Mouse (Mus musculus) hindbrain, embryonic 15.5 days (tissue): Measurements from ENCODE around the gene Syt5. TPM values are rescaled to one million over a fixed set of nuclear protein-coding genes. Genes with fewer than 3 reads are reported as not detected.

ENCODE experiments used
- ATAC-seq: fragments of 200-750 bp; cut with Nextera tagmentation; 2 replicates; pipeline ENCODE4 v1.8.0; 2017; ENCODE audit warnings: low read depth, moderate number of reproducible peaks, moderate TSS enrichment; ENCODE audit not compliant: low FRiP score
- H3K27ac ChIP-seq: fragments of 300-500 bp; sonication (generic); replicated peaks from 2 replicates; pipeline ENCODE4 v1.5.1; 2015; ENCODE audit warnings: mild to moderate bottlenecking, inconsistent platforms
- H3K27me3 ChIP-seq: fragments of 300-500 bp; sonication (generic); 2 replicates; pipeline ENCODE4 v1.6.1; 2015; ENCODE audit warnings: control low read depth, inconsistent platforms
- H3K36me3 ChIP-seq: fragments of 300-500 bp; sonication (generic); 2 replicates; pipeline ENCODE4 v1.6.1; 2015; ENCODE audit warnings: control low read depth, inconsistent platforms
- H3K4me1 ChIP-seq: fragments of 300-500 bp; sonication (generic); replicated peaks from 2 replicates; pipeline ENCODE4 v1.6.1; 2015; ENCODE audit warnings: control low read depth, inconsistent platforms
- H3K4me2 ChIP-seq: fragments of 300-500 bp; sonication (generic); 2 replicates; pipeline ENCODE4 v1.6.1; 2015; ENCODE audit warnings: moderate library complexity, mild to moderate bottlenecking, inconsistent platforms
- H3K4me3 ChIP-seq: fragments of 300-500 bp; sonication (generic); 2 replicates; pipeline ENCODE4 v1.5.1; 2015; ENCODE audit warnings: mild to moderate bottlenecking, inconsistent platforms
- H3K9ac ChIP-seq: fragments of 300-500 bp; sonication (generic); 2 replicates; pipeline ENCODE4 v1.6.1; 2015; ENCODE audit warnings: inconsistent platforms
- H3K9me3 ChIP-seq: fragments of 300-500 bp; sonication (generic); 2 replicates; pipeline ENCODE4 v1.6.1; 2016; ENCODE audit warnings: control low read depth, inconsistent platforms
- WGBS: fragments of 180-500 bp; shearing (Covaris S2); methylation state at CpG from one replicate; pipeline ENCODE4 v1.1.7; 2015; 5-methylcytosine and 5-hydroxymethylcytosine counted together
- polyA plus RNA-seq: library from polyadenylated mRNA; unstranded; fragments of >200 nt; fragmentation: Nextera tagmentation; extraction: Ambion mirVana; gene quantifications from 2 replicates; pipeline ENCODE4 v1.2.1, GENCODE M21; 2015

Gene Syt5
- polyA plus RNA-seq, 1 experiment from 2014 or later: 117 TPM

DNA sequence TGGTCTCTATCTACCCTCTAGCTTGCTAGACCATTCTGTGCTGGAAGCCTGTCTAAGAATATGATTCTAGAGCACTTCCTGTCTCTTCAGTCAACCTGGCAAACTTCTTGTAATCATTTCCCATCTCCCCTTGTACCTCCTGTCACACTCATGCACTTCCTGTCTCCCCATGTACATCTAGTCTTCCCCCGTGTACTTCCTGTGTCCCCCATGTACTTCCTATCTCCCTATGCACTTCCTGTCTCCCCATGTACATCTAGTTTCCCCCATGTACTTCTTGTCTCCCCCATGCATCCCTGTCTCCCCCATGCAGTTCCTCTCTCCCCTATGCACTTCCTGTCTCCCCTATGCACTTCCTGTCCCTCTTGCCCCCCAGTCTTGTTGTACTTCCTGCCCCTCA is 28.9 kb downstream of the Syt5 start:
- Histone ChIP-seq H3K9ac (no peak overlapping the region), H3K27ac (no peak overlapping the region), H3K4me3 (no peak overlapping the region), H3K36me3 (no peaks in the 10 kb centered on the region), H3K27me3 (peaks cover 10% of the 10 kb centered on the region), H3K4me2 (no peak overlapping the region), H3K9me3 (no peaks in the 10 kb centered on the region), H3K4me1 (peaks cover 7% of the 10 kb centered on the region)
- 82% methylated on average over 1 of the region's 1 CpGs for WGBS
- ATAC-seq: no peak

- H3K27ac ChIP-seq: no peak within 1 kb of the TSS
- no peak within 1 kb of the TSS for H3K4me2 ChIP-seq
- H3K9me3 ChIP-seq: no peaks in the 10 kb centered on the region
- H3K36me3 ChIP-seq: no peaks in the 10 kb centered on the region
- H3K27me3 ChIP-seq: peaks cover 7% of the 10 kb centered on the region
- 14% methylated on average over 3 of the region's 4 CpGs for WGBS
- H3K4me1 ChIP-seq: peaks cover 7% of the 10 kb centered on the region
- H3K9ac ChIP-seq: no peak within 1 kb of the TSS
- no peak for ATAC-seq
- H3K4me3 ChIP-seq: no peak within 1 kb of the TSS
Measured at GRCm38 (mm10) chr7:4516332-4517050, 30.9 kb downstream of the Syt5 start, which contains the start of gene Tnnt1. TSS of gene Tnnt1 (minus strand) at chr7:4516382.

GRCm38 (mm10) chr7:4515853-4516252 is 31.5 kb downstream of the Syt5 start:
- H3K27me3 ChIP-seq: peaks cover 7% of the 10 kb centered on the region
- 68% methylated on average over 6 of the region's 6 CpGs for WGBS
- ATAC-seq: no peak
- H3K4me1 ChIP-seq: peaks cover 3% of the 10 kb centered on the region
- no peak overlapping the region for H3K27ac ChIP-seq
- no peak overlapping the region for H3K9ac ChIP-seq
- no peak overlapping the region for H3K4me3 ChIP-seq
- H3K36me3 ChIP-seq: no peaks in the 10 kb centered on the region
- H3K4me2 ChIP-seq: no peak overlapping the region
- H3K9me3 ChIP-seq: no peaks in the 10 kb centered on the region

DNA sequence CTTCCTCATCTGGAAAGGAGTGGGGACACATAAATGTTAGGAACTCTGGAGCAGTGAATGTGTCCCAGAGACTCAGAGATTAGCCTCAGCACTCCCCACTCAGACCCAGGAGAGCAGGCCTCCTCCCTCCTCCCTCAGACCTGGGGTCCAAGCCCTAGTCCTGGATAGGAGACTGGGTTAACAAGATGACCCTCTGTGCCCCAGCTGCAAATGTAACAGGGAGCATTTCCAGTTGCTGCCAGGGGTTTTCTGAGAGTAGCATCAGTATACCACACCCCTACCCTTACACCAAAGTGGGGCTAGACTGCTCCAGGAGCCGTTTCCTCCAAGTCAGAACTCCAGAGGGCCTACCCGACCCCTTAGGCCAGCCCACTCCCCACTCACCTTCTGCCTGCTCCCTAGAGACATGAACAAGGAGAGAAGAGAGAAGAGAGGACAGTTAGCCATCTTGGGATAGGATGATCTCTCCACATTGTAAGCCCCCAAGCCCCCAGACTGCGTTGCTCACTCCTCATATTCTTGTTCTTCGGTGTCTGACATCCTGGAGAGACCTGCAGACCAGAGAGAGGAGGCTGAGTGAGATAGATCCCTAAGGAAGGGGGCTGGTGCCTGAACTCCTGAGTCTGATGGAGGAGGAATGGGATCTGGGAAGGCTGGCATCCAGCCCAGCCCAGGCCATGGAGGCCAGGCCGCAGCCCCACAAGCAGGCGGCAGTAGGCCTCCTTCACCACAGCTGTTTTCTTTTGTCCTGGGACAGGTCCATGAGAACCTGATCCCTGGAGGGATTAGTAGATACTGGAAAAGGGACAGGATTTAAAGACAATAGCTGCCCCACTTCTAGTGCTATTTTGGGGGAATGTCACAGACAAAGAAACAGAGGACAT is 33.3 kb downstream of the Syt5 start:
- WGBS: 58% methylated on average over 6 of the region's 6 CpGs
- no peak; the same call in 1 of the 2 replicates for ATAC-seq
- Histone ChIP-seq H3K36me3 (no peaks in the 10 kb centered on the region), H3K4me3 (no peak overlapping the region), H3K4me1 (no peaks in the 10 kb centered on the region), H3K27me3 (no peaks in the 10 kb centered on the region), H3K9ac (no peak overlapping the region), H3K9me3 (no peaks in the 10 kb centered on the region), H3K27ac (no peak overlapping the region), H3K4me2 (no peak overlapping the region)

DNA sequence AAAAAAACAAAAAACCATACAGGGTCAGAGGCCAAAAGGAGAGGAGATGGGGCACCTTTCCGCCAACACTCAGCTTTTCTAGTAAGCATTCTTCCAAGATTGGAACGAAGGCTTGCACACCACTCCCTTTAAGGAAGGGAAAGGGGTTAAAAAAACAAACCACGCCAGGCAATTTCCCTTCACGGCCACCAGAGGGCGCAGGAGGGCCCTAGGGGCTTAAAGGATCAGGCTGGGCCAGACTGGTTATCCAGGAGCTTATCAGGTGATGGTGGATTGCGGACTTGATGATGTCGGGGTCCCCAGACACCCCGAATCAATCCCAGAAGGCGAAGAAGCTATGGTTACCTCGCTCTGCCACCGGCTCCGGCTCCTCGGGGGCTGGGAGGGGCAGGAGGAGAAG is 34.1 kb downstream of the Syt5 start:
- ATAC-seq: no peak
- WGBS: 31% methylated on average over 13 of the region's 13 CpGs
- H3K36me3 ChIP-seq: no peaks in the 10 kb centered on the region

GRCm38 (mm10) chr7:4511489-4512224 is 35.7 kb downstream of the Syt5 start:
- Histone ChIP-seq H3K4me2 (no peak overlapping the region), H3K4me1 (no peaks in the 10 kb centered on the region), H3K36me3 (no peaks in the 10 kb centered on the region), H3K27me3 (0 out of 2 replicates have a peak, but pooled peaks cover 5% of the 10 kb centered on the region), H3K9me3 (no peaks in the 10 kb centered on the region), H3K27ac (no peak overlapping the region), H3K9ac (no peak overlapping the region), H3K4me3 (no peak overlapping the region)
- no peak for ATAC-seq
- 78% methylated on average over 8 of the region's 8 CpGs for WGBS

More for the DNA sequence above, 34.1 kb downstream of the Syt5 start:
- Histone ChIP-seq H3K9me3 (no peaks in the 10 kb centered on the region), H3K27me3 (0 out of 2 replicates have a peak, but pooled peaks cover 5% of the 10 kb centered on the region), H3K9ac (no peak overlapping the region), H3K4me3 (no peak overlapping the region), H3K4me1 (no peaks in the 10 kb centered on the region), H3K27ac (no peak overlapping the region), H3K4me2 (no peak overlapping the region)

- Histone ChIP-seq H3K27ac (no peak overlapping the region), H3K36me3 (no peaks in the 10 kb centered on the region), H3K4me3 (no peak overlapping the region), H3K9me3 (no peaks in the 10 kb centered on the region), H3K27me3 (0 out of 2 replicates have a peak, but pooled peaks cover 5% of the 10 kb centered on the region), H3K4me1 (no peaks in the 10 kb centered on the region), H3K9ac (no peak overlapping the region), H3K4me2 (peak overlapping the region; percentile 20)
- peak; percentile 44 for ATAC-seq
- 13% methylated on average over 24 of the region's 24 CpGs for WGBS
Measured at GRCm38 (mm10) chr7:4509863-4510608, 37.3 kb downstream of the Syt5 start.

GRCm38 (mm10) chr7:4508739-4509116 is 38.6 kb downstream of the Syt5 start:
- Histone ChIP-seq H3K36me3 (no peaks in the 10 kb centered on the region), H3K9ac (no peak overlapping the region), H3K9me3 (no peaks in the 10 kb centered on the region), H3K27ac (no peak overlapping the region), H3K4me2 (no peak overlapping the region), H3K27me3 (0 out of 2 replicates have a peak, but pooled peaks cover 5% of the 10 kb centered on the region), H3K4me1 (no peaks in the 10 kb centered on the region), H3K4me3 (no peak overlapping the region)
- 91% methylated on average over 8 of the region's 8 CpGs for WGBS
- no peak for ATAC-seq

GRCm38 (mm10) chr7:4508062-4508738 is 39.1 kb downstream of the Syt5 start:
- no peaks in the 10 kb centered on the region for H3K9me3 ChIP-seq
- no peak for ATAC-seq
- no peaks in the 10 kb centered on the region for H3K36me3 ChIP-seq
- no peak overlapping the region for H3K4me2 ChIP-seq
- no peak overlapping the region for H3K9ac ChIP-seq
- WGBS: 68% methylated on average over 32 of the region's 32 CpGs
- H3K4me3 ChIP-seq: no peak overlapping the region
- no peak overlapping the region for H3K27ac ChIP-seq
- 0 out of 2 replicates have a peak, but pooled peaks cover 5% of the 10 kb centered on the region for H3K27me3 ChIP-seq
- H3K4me1 ChIP-seq: no peaks in the 10 kb centered on the region

- ATAC-seq: no peak
- H3K4me2 ChIP-seq: no peak overlapping the region
- no peaks in the 10 kb centered on the region for H3K36me3 ChIP-seq
- H3K4me3 ChIP-seq: no peak overlapping the region
- no peak overlapping the region for H3K27ac ChIP-seq
- H3K27me3 ChIP-seq: 0 out of 2 replicates have a peak, but pooled peaks cover 5% of the 10 kb centered on the region
- 72% methylated on average over 3 of the region's 4 CpGs for WGBS
- no peak overlapping the region for H3K9ac ChIP-seq
- H3K9me3 ChIP-seq: no peaks in the 10 kb centered on the region
- H3K4me1 ChIP-seq: peaks cover 6% of the 10 kb centered on the region
Measured at GRCm38 (mm10) chr7:4507220-4507619, 40.1 kb downstream of the Syt5 start.
